Mouse (Mus musculus): Measurements from ENCODE around the gene Usp21.

Usp21 gene

GRCm38 (mm10) chr1:171283188-171284160, 4.3 kb downstream of the Usp21 start:
- DNase-seq: no peak

DNA sequence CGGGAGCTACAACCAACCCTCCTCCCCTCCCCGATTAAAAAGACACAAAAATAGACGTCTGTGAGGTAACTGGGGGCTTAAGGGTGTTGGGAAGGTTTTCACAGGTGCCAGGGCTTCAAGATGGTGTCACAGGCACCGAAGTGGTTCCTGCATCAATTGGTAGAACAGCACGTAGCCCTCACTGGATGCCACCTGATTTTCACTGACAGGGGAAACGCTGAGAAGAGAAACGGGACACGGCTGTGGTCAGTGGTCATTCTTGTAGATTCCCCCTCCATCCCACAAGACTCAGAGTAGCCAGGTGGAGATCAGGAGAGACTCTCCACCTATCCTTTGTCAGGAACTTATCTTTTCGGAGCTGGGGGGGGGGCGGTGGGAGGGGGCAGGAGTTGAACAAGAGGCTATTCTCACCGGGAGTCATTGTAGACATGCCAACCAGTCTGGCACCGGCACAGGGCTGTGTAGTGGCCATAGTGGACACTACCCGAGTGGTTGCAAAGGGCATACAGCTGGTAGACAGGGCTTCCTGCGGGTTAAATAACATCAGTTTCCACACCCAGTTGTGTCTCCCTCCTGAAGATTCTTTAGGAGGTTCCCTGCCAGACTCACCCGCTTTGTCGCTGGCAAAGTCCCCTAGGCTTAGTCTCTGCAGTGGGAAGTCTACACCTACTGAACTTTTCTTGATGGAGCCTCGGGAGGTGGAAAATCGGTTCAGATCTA, 5.5 kb downstream of the Usp21 start:
- DNase-seq: no peak

DNA sequence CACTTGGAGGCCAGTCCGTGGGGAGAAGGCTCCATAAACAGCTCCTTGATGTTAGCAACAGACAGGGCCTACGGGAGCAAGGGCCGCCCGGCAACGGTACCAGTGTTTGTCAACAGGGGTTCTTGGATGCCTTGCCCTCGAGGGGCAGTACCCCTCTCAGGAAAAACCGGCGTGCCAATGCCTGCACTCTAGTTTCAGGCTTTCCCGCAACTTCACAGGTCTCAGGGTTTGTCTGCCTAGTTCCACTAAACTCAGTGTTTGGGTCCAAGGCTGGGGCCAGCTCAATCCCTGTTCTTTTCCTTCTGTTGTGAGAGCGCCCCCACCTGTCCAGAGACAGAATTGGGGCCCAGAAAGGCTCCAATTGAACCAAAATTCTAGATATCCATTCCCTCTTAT, 6.3 kb downstream of the Usp21 start:
- peak; percentile 85 to 91 for DNase-seq

DNA sequence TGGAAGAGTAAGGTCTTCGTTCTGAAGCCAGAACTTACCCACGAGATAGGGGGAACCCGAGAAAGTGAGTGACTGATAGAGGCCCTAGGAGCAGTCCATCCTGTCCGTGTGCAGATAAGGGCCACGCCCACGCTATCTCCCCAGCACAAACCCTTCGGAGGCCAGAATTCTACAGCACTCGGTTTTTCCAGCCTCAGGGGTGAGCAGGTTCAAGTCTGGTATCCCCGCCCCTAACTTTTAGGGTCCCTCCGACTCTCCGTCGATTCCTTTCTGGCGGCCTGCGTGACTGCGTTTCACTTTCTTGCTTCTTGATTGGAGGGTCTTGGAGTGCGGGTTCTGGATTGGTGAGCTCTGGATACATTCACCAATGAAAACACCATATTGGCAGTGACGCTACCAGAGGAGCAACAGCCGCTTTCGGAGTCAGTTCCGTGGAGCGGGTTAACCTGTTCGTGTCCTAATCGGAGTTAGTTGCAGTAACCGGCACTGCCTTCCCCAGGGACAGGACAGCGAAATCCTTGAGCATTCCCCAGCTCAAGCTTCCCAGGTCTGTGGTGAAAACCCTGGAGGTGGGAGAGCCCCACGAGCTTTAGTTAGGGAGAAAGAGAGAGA, 6.8 kb downstream of the Usp21 start, which contains the start of gene Ppox:
Gene Ppox, minus strand, starts transcription at position 271 of the 612 bp plus-strand sequence.
- peak; percentile 90 to 98 for DNase-seq

- DNase-seq: peak; percentile 54 to 64
These were observed 7.4 kb downstream of the Usp21 start for GRCm38 (mm10) chr1:171280250-171280915.

- DNase-seq: no peak
These were observed 8.1 kb downstream of the Usp21 start for GRCm38 (mm10) chr1:171279721-171280120.

GRCm38 (mm10) chr1:171279012-171279705, 8.6 kb downstream of the Usp21 start:
- DNase-seq: no peak

DNA sequence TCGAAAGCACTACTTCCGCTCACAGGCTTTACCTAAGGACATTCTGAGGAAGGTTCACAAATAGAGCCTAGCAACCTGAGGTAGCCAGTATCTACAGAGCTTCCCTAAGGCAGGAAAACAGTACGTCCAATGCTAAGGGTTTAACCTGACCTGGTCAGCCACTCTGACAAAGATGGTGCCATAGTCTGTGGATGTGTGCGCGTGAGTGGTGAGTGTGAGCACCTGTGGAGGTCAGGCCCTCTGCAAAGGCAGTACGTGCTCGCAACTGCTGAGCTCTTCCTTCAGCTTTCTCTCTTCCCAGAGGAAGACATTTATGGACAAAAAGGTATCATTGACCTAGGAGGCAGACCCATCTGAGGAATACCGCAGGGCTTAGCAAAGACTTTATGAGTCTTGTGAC, 9.4 kb downstream of the Usp21 start:
- DNase-seq: no peak

- DNase-seq: no peak
These were observed 10.1 kb downstream of the Usp21 start for GRCm38 (mm10) chr1:171277736-171278135.

GRCm38 (mm10) chr1:171276110-171276748, 11.6 kb downstream of the Usp21 start:
- DNase-seq: no peak

DNA sequence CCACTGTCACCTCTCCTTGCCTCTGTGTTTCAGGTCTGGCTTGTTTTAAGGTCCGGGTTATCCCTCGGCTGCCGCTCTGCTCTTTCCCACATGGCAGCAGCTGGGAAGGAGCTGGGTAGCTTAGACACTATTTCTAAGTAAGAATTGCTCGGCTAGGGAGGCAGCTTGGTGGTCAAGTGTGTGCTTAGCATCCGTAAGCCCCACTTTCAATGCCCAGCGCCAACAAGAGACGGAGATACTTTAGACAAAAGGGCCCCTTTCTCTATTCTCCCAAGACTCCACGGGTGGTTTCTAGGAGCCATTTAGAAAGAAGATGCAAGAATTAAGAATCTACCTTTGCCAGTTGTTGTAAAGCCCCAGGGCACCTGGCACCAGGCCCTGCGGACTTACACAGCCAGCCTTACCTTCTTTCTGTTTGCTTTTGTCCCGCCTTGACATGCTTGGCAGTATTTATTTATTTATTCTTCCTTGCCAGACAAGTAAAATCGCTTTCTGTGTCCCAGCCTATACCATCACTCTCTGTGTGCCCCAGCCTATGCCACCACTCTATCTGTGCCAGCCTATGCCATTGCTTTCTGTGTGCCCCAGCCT, 12.6 kb downstream of the Usp21 start:
- DNase-seq: no peak

GRCm38 (mm10) chr1:171274171-171274570, 13.6 kb downstream of the Usp21 start:
- no peak for DNase-seq

DNA sequence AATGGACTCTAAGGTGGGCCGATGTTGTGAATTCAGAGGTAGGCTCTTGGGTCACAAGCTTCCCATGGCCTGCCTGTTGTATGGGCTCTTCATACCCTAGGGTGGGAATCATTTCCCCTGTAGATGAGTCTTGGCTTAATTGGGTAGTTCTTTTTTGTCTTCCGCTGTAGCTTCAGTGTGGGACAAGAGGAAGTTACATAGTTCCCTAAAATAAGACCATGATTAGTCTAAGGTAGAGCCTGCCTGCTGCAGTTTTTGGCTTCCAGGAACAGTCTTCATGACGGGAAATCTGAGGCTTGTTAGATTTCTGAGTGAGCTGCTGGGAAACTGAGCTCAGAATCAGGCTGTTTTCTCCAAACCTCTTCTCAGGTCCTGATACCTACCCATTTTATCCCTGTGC, 15.7 kb downstream of the Usp21 start:
- no peak for DNase-seq

- no peak for DNase-seq
These were observed 16.2 kb downstream of the Usp21 start for GRCm38 (mm10) chr1:171271622-171272021.

- DNase-seq: no peak
These were observed 16.6 kb downstream of the Usp21 start for GRCm38 (mm10) chr1:171271196-171271595.

GRCm38 (mm10) chr1:171270573-171270900, 17.3 kb downstream of the Usp21 start:
- DNase-seq: peak; percentile 76 to 82

DNA sequence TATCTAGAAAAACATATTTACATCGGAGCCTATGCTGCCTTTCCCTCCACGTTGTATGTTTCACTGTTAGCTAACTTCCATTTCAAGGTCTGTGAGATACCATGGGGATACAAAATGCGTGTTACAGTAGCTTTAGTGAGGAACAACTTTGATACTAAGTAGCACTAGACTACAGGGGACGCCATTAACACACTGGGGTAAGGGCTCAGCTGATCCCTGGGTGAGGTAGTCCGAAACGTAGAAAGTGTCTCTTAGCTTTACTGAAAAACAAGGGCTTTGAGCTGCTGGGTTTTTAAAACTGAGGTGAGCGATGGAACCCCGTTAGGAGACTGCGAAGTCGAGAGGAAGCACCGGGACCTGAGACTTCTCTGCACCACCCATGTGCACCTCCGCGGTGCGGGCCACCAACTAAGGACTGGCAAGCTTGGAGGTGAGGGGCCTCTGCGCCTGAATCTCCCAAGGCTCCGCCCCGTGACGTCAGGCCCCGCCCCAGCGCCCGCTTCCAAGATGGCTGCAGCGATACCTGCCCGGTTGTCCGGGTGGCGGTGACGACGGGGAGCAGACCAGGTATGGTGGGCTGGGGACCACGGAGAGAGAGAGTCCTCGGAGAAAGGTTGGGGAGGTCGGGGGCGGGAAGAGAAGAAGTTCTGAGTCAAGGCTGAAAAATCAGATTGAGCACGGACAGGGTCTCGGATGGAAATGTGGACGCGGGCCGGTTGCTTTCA, 17.8 kb downstream of the Usp21 start, which contains the start of gene B4galt3:
Gene B4galt3, plus strand, starts transcription at position 481 of the 725 bp plus-strand sequence.
- peak; percentile 97 to 99 for DNase-seq

DNA sequence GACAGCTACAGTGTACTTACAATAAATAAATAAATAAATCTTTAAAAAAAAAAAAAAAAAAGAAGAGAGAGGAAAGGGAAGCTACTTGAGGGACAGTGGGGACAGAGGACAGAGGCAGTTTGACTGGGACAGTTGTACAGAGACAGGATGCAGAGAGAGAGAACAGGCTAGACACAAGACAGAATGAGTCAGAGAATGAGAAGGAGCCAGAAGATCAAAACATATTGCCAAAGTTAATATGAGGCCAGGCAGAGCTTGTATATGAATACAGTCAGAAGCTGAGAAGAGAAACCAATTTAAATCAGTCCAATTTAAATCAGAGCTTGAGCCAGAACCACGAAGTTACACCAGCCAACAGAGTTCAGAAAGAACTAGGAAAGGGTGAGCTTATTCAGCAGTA, 19.4 kb downstream of the Usp21 start:
- DNase-seq: no peak

DNA sequence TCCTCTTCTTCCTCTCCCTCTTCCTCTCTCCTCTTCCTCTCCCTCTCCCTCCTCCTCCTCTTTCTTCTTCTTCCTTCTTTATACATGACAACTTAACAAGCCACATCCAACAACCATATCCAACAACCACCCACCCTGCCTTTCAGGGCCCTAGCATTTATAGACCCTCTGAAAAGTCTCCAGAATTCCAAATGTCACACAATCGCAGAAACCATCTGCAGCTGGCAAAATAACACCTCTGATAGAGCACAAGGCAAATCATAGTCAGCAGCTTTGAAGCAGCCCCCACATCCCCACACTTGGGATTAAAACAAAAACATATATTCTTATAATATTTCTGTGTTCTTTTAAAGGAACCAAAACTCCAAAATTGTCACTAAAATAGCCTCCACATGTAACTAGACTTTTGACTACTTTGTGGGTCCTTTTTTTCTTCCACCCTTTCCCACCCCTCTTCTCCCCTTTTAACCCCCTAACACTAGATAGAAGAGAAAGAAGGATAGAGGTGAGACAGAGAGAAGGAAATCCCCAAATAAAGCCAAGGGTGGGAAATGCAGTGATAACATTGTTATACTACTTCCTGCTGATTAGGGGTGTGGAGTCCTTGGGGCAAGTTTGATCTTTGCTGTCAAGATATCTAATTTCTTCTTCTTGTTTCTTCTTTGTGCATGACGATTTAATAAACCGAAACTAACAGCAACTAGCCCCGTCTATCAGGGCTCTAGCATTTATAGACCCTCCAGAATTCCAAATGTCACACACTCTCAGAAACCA, 21.6 kb downstream of the Usp21 start:
- no peak for DNase-seq
